Mouse (Mus musculus) forebrain, embryonic 10.5 days (tissue): ENCODE measurements around the gene Gm36028. TPM values are rescaled to one million over a fixed set of nuclear protein-coding genes. Genes with fewer than 3 reads are reported as not detected.

Experiments used
- DNase-seq: peaks from one replicate; pipeline ENCODE4 v3.0.0-alpha.2; 2017; ENCODE audit warnings: low spot score; ENCODE audit errors: extremely low spot score
- H3K27ac ChIP-seq: fragments of 300-500 bp; sonication (generic); 2 replicates; pipeline ENCODE4 v1.5.1; 2016; ENCODE audit warnings: mild to moderate bottlenecking
- H3K27me3 ChIP-seq: fragments of 300-500 bp; sonication (generic); 2 replicates; pipeline ENCODE4 v1.6.1; 2016; ENCODE audit warnings: mild to moderate bottlenecking; ENCODE audit not compliant: poor library complexity, severe bottlenecking
- H3K36me3 ChIP-seq: fragments of 300-500 bp; sonication (generic); replicated peaks from 2 replicates; pipeline ENCODE4 v1.6.1; 2016; ENCODE audit warnings: mild to moderate bottlenecking, moderate library complexity
- H3K4me1 ChIP-seq: fragments of 300-500 bp; sonication (generic); 2 replicates; pipeline ENCODE4 v1.6.1; 2016
- H3K4me3 ChIP-seq: fragments of 300-500 bp; sonication (generic); 2 replicates; pipeline ENCODE4 v1.5.1; 2016; ENCODE audit warnings: mild to moderate bottlenecking, moderate library complexity
- H3K9me3 ChIP-seq: fragments of 300-500 bp; sonication (generic); 2 replicates; pipeline ENCODE4 v1.6.1; 2016; ENCODE audit warnings: mild to moderate bottlenecking, moderate library complexity
- WGBS: fragments of 180-500 bp; shearing (Covaris S2); methylation state at CpG from one replicate; pipeline ENCODE4 v1.1.7; 2016; 5-methylcytosine and 5-hydroxymethylcytosine counted together
- polyA plus RNA-seq: library from polyadenylated mRNA; unstranded; fragments of >200 nt; fragmentation: Nextera tagmentation; extraction: Ambion mirVana; gene quantifications from 2 replicates; pipeline ENCODE4 v1.2.1, GENCODE M21; 2016

Gene Gm36028
- polyA plus RNA-seq = 0.33 and 0.42 TPM in 2 replicates

- peaks cover 3% of the 10 kb centered on the region; the same call in 1 of the 2 replicates for H3K4me1 ChIP-seq
- DNase-seq = no peak
- H3K36me3 ChIP-seq = no peaks in the 10 kb centered on the region
- H3K9me3 ChIP-seq = no peaks in the 10 kb centered on the region
- H3K27ac ChIP-seq = no peak within 1 kb of the TSS
- H3K4me3 ChIP-seq = no peak within 1 kb of the TSS
- 87% methylated on average over 7 of the region's 7 CpGs for WGBS
- no peaks in the 10 kb centered on the region for H3K27me3 ChIP-seq
Observed at GRCm38 (mm10) chr16:37861029-37861428, at the start of gene Gm36028. TSS of gene Gm36028 (minus strand) at chr16:37861146.

GRCm38 (mm10) chr16:37906456-37906855 is 45.5 kb upstream of the Gm36028 start:
- WGBS = 97% methylated on average over 3 of the region's 3 CpGs
- peaks cover 5% of the 10 kb centered on the region for H3K4me1 ChIP-seq
- H3K27me3 ChIP-seq = no peaks in the 10 kb centered on the region
- no peak for DNase-seq
- H3K36me3 ChIP-seq = no peaks in the 10 kb centered on the region
- H3K9me3 ChIP-seq = no peaks in the 10 kb centered on the region
- no peak overlapping the region for H3K4me3 ChIP-seq
- no peak overlapping the region for H3K27ac ChIP-seq

GRCm38 (mm10) chr16:37901318-37901717 is 40.4 kb upstream of the Gm36028 start:
- H3K27me3 ChIP-seq = no peaks in the 10 kb centered on the region
- WGBS = 48% methylated on average over 11 of the region's 11 CpGs
- no peaks in the 10 kb centered on the region for H3K9me3 ChIP-seq
- peaks cover 10% of the 10 kb centered on the region for H3K4me1 ChIP-seq
- no peak overlapping the region for H3K27ac ChIP-seq
- no peaks in the 10 kb centered on the region for H3K36me3 ChIP-seq
- no peak overlapping the region for H3K4me3 ChIP-seq
- no peak for DNase-seq

GRCm38 (mm10) chr16:37899357-37899756 is 38.4 kb upstream of the Gm36028 start:
- no peak for DNase-seq
- 44% methylated on average over 2 of the region's 2 CpGs for WGBS

GRCm38 (mm10) chr16:37898790-37899189 is 37.8 kb upstream of the Gm36028 start:
- WGBS = 82% methylated on average over 5 of the region's 5 CpGs
- H3K36me3 ChIP-seq = no peaks in the 10 kb centered on the region

More at GRCm38 (mm10) chr16:37899357-37899756, 38.4 kb upstream of the Gm36028 start:
- H3K4me1 ChIP-seq = peaks cover 10% of the 10 kb centered on the region
- H3K9me3 ChIP-seq = no peaks in the 10 kb centered on the region
- H3K36me3 ChIP-seq = no peaks in the 10 kb centered on the region
- no peaks in the 10 kb centered on the region for H3K27me3 ChIP-seq
- H3K27ac ChIP-seq = no peak overlapping the region
- no peak overlapping the region for H3K4me3 ChIP-seq

GRCm38 (mm10) chr16:37893942-37894341 is 33.0 kb upstream of the Gm36028 start:
- Histone ChIP-seq H3K27ac (no peak overlapping the region), H3K27me3 (no peaks in the 10 kb centered on the region), H3K4me1 (peaks cover 17% of the 10 kb centered on the region), H3K36me3 (0 out of 2 replicates have a peak, but pooled peaks cover under 1% of the 10 kb centered on the region), H3K4me3 (no peak overlapping the region), H3K9me3 (no peaks in the 10 kb centered on the region)
- 89% methylated on average over 2 of the region's 2 CpGs for WGBS
- DNase-seq = no peak

More at GRCm38 (mm10) chr16:37898790-37899189, 37.8 kb upstream of the Gm36028 start:
- no peak overlapping the region for H3K27ac ChIP-seq
- no peak overlapping the region for H3K4me3 ChIP-seq
- no peaks in the 10 kb centered on the region for H3K27me3 ChIP-seq
- H3K9me3 ChIP-seq = no peaks in the 10 kb centered on the region
- no peak for DNase-seq
- H3K4me1 ChIP-seq = peaks cover 10% of the 10 kb centered on the region

GRCm38 (mm10) chr16:37893381-37893780 is 32.4 kb upstream of the Gm36028 start:
- no peak for DNase-seq
- Histone ChIP-seq H3K4me3 (no peak overlapping the region), H3K27me3 (no peaks in the 10 kb centered on the region), H3K27ac (peak overlapping the region; percentile 31; the same call in 1 of the 2 replicates), H3K36me3 (peaks cover 3% of the 10 kb centered on the region; the same call in 1 of the 2 replicates), H3K4me1 (peaks cover 17% of the 10 kb centered on the region), H3K9me3 (no peaks in the 10 kb centered on the region)
- WGBS = 71% methylated on average over 6 of the region's 6 CpGs

GRCm38 (mm10) chr16:37892667-37893066 is 31.7 kb upstream of the Gm36028 start:
- no peaks in the 10 kb centered on the region for H3K27me3 ChIP-seq
- no peak overlapping the region for H3K4me3 ChIP-seq
- H3K4me1 ChIP-seq = peaks cover 17% of the 10 kb centered on the region
- WGBS = 78% methylated on average over 2 of the region's 2 CpGs
- DNase-seq = no peak
- H3K9me3 ChIP-seq = no peaks in the 10 kb centered on the region
- H3K36me3 ChIP-seq = peaks cover 3% of the 10 kb centered on the region; the same call in 1 of the 2 replicates
- no peak overlapping the region for H3K27ac ChIP-seq

GRCm38 (mm10) chr16:37888986-37889385 is 28.0 kb upstream of the Gm36028 start:
- WGBS = 92% methylated on average over 3 of the region's 3 CpGs
- Histone ChIP-seq H3K9me3 (no peaks in the 10 kb centered on the region), H3K27ac (no peak overlapping the region), H3K27me3 (no peaks in the 10 kb centered on the region), H3K36me3 (peaks cover 18% of the 10 kb centered on the region), H3K4me3 (no peak overlapping the region), H3K4me1 (peaks cover 17% of the 10 kb centered on the region)
- DNase-seq = no peak

GRCm38 (mm10) chr16:37881168-37881567 is 20.2 kb upstream of the Gm36028 start:
- WGBS = 87% methylated on average over 2 of the region's 2 CpGs

GRCm38 (mm10) chr16:37879750-37880419 is 18.9 kb upstream of the Gm36028 start:
- Histone ChIP-seq H3K27me3 (no peaks in the 10 kb centered on the region), H3K9me3 (no peaks in the 10 kb centered on the region), H3K36me3 (peaks cover 85% of the 10 kb centered on the region), H3K27ac (no peak overlapping the region), H3K4me3 (no peak overlapping the region), H3K4me1 (0 out of 2 replicates have a peak, but pooled peaks cover 2% of the 10 kb centered on the region)
- DNase-seq = no peak
- 94% methylated on average over 4 of the region's 4 CpGs for WGBS

More at GRCm38 (mm10) chr16:37881168-37881567, 20.2 kb upstream of the Gm36028 start:
- H3K9me3 ChIP-seq = no peaks in the 10 kb centered on the region
- DNase-seq = no peak
- no peaks in the 10 kb centered on the region for H3K4me1 ChIP-seq
- no peaks in the 10 kb centered on the region for H3K27me3 ChIP-seq
- H3K36me3 ChIP-seq = peaks cover 87% of the 10 kb centered on the region
- H3K27ac ChIP-seq = no peak overlapping the region
- H3K4me3 ChIP-seq = no peak overlapping the region

GRCm38 (mm10) chr16:37878951-37879505 is 18.1 kb upstream of the Gm36028 start:
- Histone ChIP-seq H3K4me1 (peaks cover 6% of the 10 kb centered on the region; the same call in 1 of the 2 replicates), H3K27me3 (no peaks in the 10 kb centered on the region), H3K36me3 (peaks cover 84% of the 10 kb centered on the region), H3K4me3 (no peak overlapping the region), H3K9me3 (no peaks in the 10 kb centered on the region), H3K27ac (no peak overlapping the region)
- DNase-seq = no peak
- WGBS = 86% methylated on average over 7 of the region's 7 CpGs

- Histone ChIP-seq H3K9me3 (no peaks in the 10 kb centered on the region), H3K36me3 (peaks cover 81% of the 10 kb centered on the region), H3K27me3 (no peaks in the 10 kb centered on the region), H3K4me1 (peaks cover 6% of the 10 kb centered on the region; the same call in 1 of the 2 replicates), H3K27ac (no peak overlapping the region), H3K4me3 (no peak overlapping the region)
- no peak for DNase-seq
- WGBS = 97% methylated on average over 3 of the region's 3 CpGs
Observed at GRCm38 (mm10) chr16:37877406-37877805, 16.5 kb upstream of the Gm36028 start.
